Mouse (Mus musculus) liver, embryonic 11.5 days (tissue): Measurements from ENCODE around the gene Rpl4. TPM values are rescaled to one million over a fixed set of nuclear protein-coding genes. Genes with fewer than 3 reads are reported as not detected.
"Not testable (repeated sequence)": the region's sequence is repeated elsewhere in the genome, so short reads cannot be mapped to it uniquely, and the experiment has no call there.

Experiments used
- ATAC-seq: fragments of 200-750 bp; cut with Nextera tagmentation; replicated peaks from 2 replicates; pipeline ENCODE4 v1.8.0; 2017; ENCODE audit warnings: moderate number of reproducible peaks, mild to moderate bottlenecking, moderate TSS enrichment, moderate library complexity; ENCODE audit not compliant: low FRiP score
- DNase-seq: peaks from one replicate; pipeline ENCODE4 v3.0.0-alpha.2; 2017; ENCODE audit warnings: low spot score
- H3K27ac ChIP-seq: fragments of 300-500 bp; sonication (generic); 2 replicates; pipeline ENCODE4 v1.5.1; 2014; ENCODE audit warnings: mild to moderate bottlenecking, low read depth, low read length, control low read depth
- H3K27me3 ChIP-seq: fragments of 300-500 bp; sonication (generic); replicated peaks from 2 replicates; pipeline ENCODE4 v1.6.1; 2014; ENCODE audit warnings: low read length, mixed read lengths; ENCODE audit not compliant: control insufficient read depth, insufficient read depth
- H3K36me3 ChIP-seq: fragments of 300-500 bp; sonication (generic); 2 replicates; pipeline ENCODE4 v1.6.1; 2014; ENCODE audit warnings: mild to moderate bottlenecking, low read length, moderate library complexity, mixed read lengths; ENCODE audit not compliant: control insufficient read depth, insufficient read depth
- H3K4me1 ChIP-seq: fragments of 300-500 bp; sonication (generic); replicated peaks from 2 replicates; pipeline ENCODE4 v1.6.1; 2014; ENCODE audit warnings: low read length, mixed read lengths; ENCODE audit not compliant: control insufficient read depth, insufficient read depth
- H3K4me2 ChIP-seq: fragments of 300-500 bp; sonication (generic); 2 replicates; pipeline ENCODE4 v1.6.1; 2014; ENCODE audit warnings: mild to moderate bottlenecking, control low read depth, moderate library complexity
- H3K4me3 ChIP-seq: fragments of 300-500 bp; sonication (generic); 2 replicates; pipeline ENCODE4 v1.5.1; 2014; ENCODE audit warnings: low read depth, low read length, control low read depth
- H3K9ac ChIP-seq: fragments of 300-500 bp; sonication (generic); 2 replicates; pipeline ENCODE4 v1.6.1; 2014; ENCODE audit warnings: low read depth, low read length, control low read depth
- H3K9me3 ChIP-seq: fragments of 300-500 bp; sonication (generic); 2 replicates; pipeline ENCODE4 v1.6.1; 2016; ENCODE audit warnings: low read length, inconsistent platforms, mixed read lengths; ENCODE audit not compliant: control insufficient read depth
- WGBS: fragments of 180-500 bp; shearing (Covaris S2); extraction: QIAGEN DNeasy Blood & Tissue Kit; methylation state at CpG from one replicate; pipeline ENCODE4 v1.1.7; 2014; 5-methylcytosine and 5-hydroxymethylcytosine counted together
- polyA plus RNA-seq: library from polyadenylated mRNA; unstranded; fragments of >200 nt; fragmentation: Nextera tagmentation; extraction: Ambion mirVana; gene quantifications from 2 replicates; pipeline ENCODE4 v1.2.1, GENCODE M21; 2014

Rpl4 gene
- polyA plus RNA-seq, 1 experiment from 2014 or later, result 1,747 TPM

DNA sequence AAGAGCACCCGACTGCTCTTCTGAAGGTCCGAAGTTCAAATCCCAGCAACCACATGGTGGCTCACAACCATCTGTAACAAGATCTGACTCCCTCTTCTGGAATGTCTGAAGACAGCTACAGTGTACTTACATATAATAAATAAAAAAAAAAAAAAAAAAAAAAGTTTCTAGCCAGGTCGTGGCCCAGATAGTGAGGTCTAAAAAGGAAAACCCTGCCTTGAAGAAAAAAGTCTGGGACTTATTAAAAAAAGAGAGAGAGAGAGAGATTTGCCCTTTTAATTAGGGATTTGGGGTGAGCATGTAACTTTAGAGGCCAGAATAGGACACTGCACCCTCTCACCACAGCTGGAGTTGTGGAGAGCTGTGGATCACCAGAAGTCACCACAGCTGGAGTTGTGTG, 3.2 kb upstream of the Rpl4 start:
- not testable (repeated sequence) for H3K36me3 ChIP-seq, DNase-seq, H3K9me3 ChIP-seq, H3K27ac ChIP-seq, H3K27me3 ChIP-seq, H3K4me3 ChIP-seq, H3K4me1 ChIP-seq, H3K4me2 ChIP-seq, ATAC-seq, H3K9ac ChIP-seq
- 89% methylated on average over 3 of the region's 3 CpGs for WGBS

- ATAC-seq, result peak; percentile 11; the same call in 1 of the 2 replicates
- peaks cover 27% of the 10 kb centered on the region for H3K36me3 ChIP-seq
- no peaks in the 10 kb centered on the region for H3K27me3 ChIP-seq
- WGBS, result 2% methylated on average over 18 of the region's 18 CpGs
- H3K4me2 ChIP-seq, result peak overlapping the region; percentile 70
- peak overlapping the region; percentile 96 for H3K9ac ChIP-seq
- H3K9me3 ChIP-seq, result no peaks in the 10 kb centered on the region
- H3K4me3 ChIP-seq, result peak overlapping the region; percentile 97
- peak overlapping the region; percentile 90 for H3K27ac ChIP-seq
- peaks cover 14% of the 10 kb centered on the region; the same call in 1 of the 2 replicates for H3K4me1 ChIP-seq
- peak; percentile 86 for DNase-seq
Measured at GRCm38 (mm10) chr9:64172145-64172815, 895 bp upstream of the Rpl4 start.

GRCm38 (mm10) chr9:64173666-64174220, 568 bp downstream of the Rpl4 start:
- Histone ChIP-seq H3K9me3 (no peaks in the 10 kb centered on the region), H3K27me3 (no peaks in the 10 kb centered on the region), H3K4me1 (peaks cover 14% of the 10 kb centered on the region; the same call in 1 of the 2 replicates), H3K9ac (peak overlapping the region; percentile 96), H3K4me3 (peak overlapping the region; percentile 97), H3K27ac (peak overlapping the region; percentile 90), H3K4me2 (peak overlapping the region; percentile 70), H3K36me3 (peaks cover 30% of the 10 kb centered on the region)
- DNase-seq, result no peak
- ATAC-seq, result no peak
- under 1% methylated on average over 16 of the region's 16 CpGs for WGBS

- Histone ChIP-seq H3K9ac (peak overlapping the region; percentile 96), H3K4me1 (peaks cover 14% of the 10 kb centered on the region; the same call in 1 of the 2 replicates), H3K4me2 (peak overlapping the region; percentile 70), H3K4me3 (peak overlapping the region; percentile 97), H3K36me3 (peaks cover 30% of the 10 kb centered on the region), H3K27me3 (no peaks in the 10 kb centered on the region), H3K27ac (peak overlapping the region; percentile 90), H3K9me3 (no peaks in the 10 kb centered on the region)
- ATAC-seq, result no peak
- DNase-seq, result no peak
Measured at GRCm38 (mm10) chr9:64174341-64174740, 1.2 kb downstream of the Rpl4 start.

- no peaks in the 10 kb centered on the region for H3K27me3 ChIP-seq
- H3K9me3 ChIP-seq, result no peaks in the 10 kb centered on the region
- H3K4me1 ChIP-seq, result peaks cover 16% of the 10 kb centered on the region; the same call in 1 of the 2 replicates
- 47% methylated on average over 8 of the region's 8 CpGs for WGBS
- peak overlapping the region; percentile 96 for H3K9ac ChIP-seq
- ATAC-seq, result no peak
- H3K4me2 ChIP-seq, result peak overlapping the region; percentile 70
- H3K36me3 ChIP-seq, result peaks cover 30% of the 10 kb centered on the region
- no peak for DNase-seq
- peak overlapping the region; percentile 97 for H3K4me3 ChIP-seq
- H3K27ac ChIP-seq, result peak overlapping the region; percentile 90
Measured at GRCm38 (mm10) chr9:64174766-64175165, 1.6 kb downstream of the Rpl4 start.

DNA sequence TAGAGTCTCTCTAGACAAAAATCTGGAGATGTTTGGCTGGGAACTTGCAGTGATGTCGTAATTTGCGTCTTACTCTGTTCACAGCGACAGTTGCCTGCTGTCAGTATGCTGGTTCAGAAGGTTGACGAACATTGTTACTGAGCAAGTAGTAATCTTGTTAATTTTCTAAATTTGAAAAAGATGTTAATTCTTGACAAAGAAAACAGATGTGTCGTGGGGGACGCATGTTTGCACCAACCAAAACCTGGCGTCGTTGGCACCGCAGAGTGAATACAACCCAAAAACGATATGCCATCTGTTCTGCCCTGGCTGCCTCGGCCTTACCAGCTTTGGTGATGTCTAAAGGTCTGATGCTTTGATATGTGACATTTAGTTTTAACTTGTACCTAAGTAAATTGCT, 2.2 kb downstream of the Rpl4 start:
- Histone ChIP-seq H3K27me3 (no peaks in the 10 kb centered on the region), H3K27ac (peak overlapping the region; percentile 90), H3K4me1 (peaks cover 20% of the 10 kb centered on the region; the same call in 1 of the 2 replicates), H3K9ac (peak overlapping the region; percentile 96), H3K4me3 (peak overlapping the region; percentile 97), H3K9me3 (no peaks in the 10 kb centered on the region), H3K4me2 (peak overlapping the region; percentile 70), H3K36me3 (peaks cover 36% of the 10 kb centered on the region)
- ATAC-seq, result no peak
- DNase-seq, result no peak
- WGBS, result 76% methylated on average over 11 of the region's 11 CpGs

- Histone ChIP-seq H3K27me3 (no peaks in the 10 kb centered on the region), H3K4me1 (peaks cover 20% of the 10 kb centered on the region; the same call in 1 of the 2 replicates), H3K9me3 (no peaks in the 10 kb centered on the region), H3K4me3 (peak overlapping the region; percentile 72), H3K36me3 (peaks cover 40% of the 10 kb centered on the region), H3K9ac (no peak overlapping the region), H3K4me2 (peak overlapping the region; percentile 76), H3K27ac (peak overlapping the region; percentile 76)
- ATAC-seq, result peak; percentile 59; the same call in 1 of the 2 replicates
- 31% methylated on average over 3 of the region's 3 CpGs for WGBS
- DNase-seq, result no peak
Measured at GRCm38 (mm10) chr9:64178610-64178973, 5.4 kb downstream of the Rpl4 start.

DNA sequence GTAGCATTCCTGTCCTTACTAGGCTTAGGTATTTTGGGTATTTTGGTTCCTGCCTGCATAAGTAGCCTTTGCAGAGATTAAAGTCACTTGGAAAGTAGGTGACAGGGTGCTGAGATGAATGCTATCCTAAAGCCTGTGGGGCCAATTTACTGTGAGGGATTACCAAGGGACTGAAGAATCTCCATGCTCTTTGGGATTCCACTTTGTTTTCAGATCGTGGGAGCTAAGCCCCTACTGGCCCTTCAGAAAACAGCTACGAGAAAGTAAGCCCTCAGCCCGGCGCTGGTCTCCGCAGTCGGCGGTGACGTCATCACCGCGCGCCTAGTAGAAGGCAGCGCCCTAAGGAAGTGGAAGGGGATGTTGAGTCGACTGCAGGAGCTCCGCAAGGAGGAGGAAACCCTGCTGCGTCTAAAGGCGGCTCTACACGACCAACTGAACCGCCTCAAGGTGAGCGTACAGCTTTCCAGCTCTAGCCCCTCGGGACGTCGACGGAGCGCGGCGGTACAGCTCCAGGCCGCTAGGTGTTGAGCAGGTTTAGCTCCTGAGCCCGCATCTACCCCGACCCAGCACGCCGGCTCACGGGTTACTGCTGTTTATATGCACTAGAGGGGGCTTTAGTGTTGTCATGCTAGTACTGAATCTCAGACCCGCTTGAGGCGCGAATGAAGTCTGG, 5.9 kb downstream of the Rpl4 start, which contains the start of gene Snapc5:
Gene Snapc5, plus strand, starts transcription at position 301 of the 673 bp plus-strand sequence.
- H3K9ac ChIP-seq, result peak within 1 kb of the TSS; percentile 81
- H3K4me2 ChIP-seq, result peak within 1 kb of the TSS; percentile 76
- peaks cover 20% of the 10 kb centered on the region; the same call in 1 of the 2 replicates for H3K4me1 ChIP-seq
- H3K36me3 ChIP-seq, result peaks cover 40% of the 10 kb centered on the region
- ATAC-seq (peak; percentile 94), DNase-seq (peak; percentile 93)
- H3K9me3 ChIP-seq, result no peaks in the 10 kb centered on the region
- no peaks in the 10 kb centered on the region for H3K27me3 ChIP-seq
- peak within 1 kb of the TSS; percentile 72 for H3K4me3 ChIP-seq
- under 1% methylated on average over 35 of the region's 35 CpGs for WGBS
- peak within 1 kb of the TSS; percentile 76 for H3K27ac ChIP-seq
